ENCODE assay signal across 22 mouse cellular contexts in genomic region chr1:156202661-156203060, GRCm38 (mm10). TPM values are rescaled to one million over a fixed set of nuclear protein-coding genes. Genes with fewer than 3 reads are reported as not detected.
"Had no signal": no experiment of that assay in that cellular context is flagged by ENCODE, and none has a peak within 500 bp of the region (broad histone marks: within the 10 kb centered on the region; RNA-seq: fewer than 3 reads in every experiment).

No protein-coding gene starts in this region.

- H3K4me3 ChIP-seq: limb, embryonic 12.5 days; limb, embryonic 15.5 days; neural tube, embryonic 12.5 days; stomach, embryonic 15.5 days had no signal

- ATAC-seq: intestine, embryonic 16.5 days; liver, postnatal 0 days; lung, postnatal 0 days had no signal

- H3K36me3 ChIP-seq: limb, embryonic 12.5 days; limb, embryonic 15.5 days; neural tube, embryonic 12.5 days; stomach, embryonic 15.5 days had no signal

- DNase-seq: kidney, adult 18-20 months; kidney, adult 9 months; kidney, postnatal 14 days; kidney, postnatal 4 days; left cerebral cortex, postnatal 4 days; liver, postnatal 0 days; lung, embryonic 14.5 days; retina, postnatal 1 day; right cerebral cortex, postnatal 25 days; spleen, adult 18-20 months; thymus, postnatal 25 days had no signal

- H3K27ac ChIP-seq: limb, embryonic 12.5 days; limb, embryonic 15.5 days; liver, embryonic 14.5 days; macrophage; neural tube, embryonic 12.5 days; stomach, embryonic 15.5 days had no signal

- H3K9ac ChIP-seq: limb, embryonic 12.5 days; limb, embryonic 15.5 days; liver, embryonic 14.5 days; liver, postnatal 0 days; lung, embryonic 14.5 days; neural tube, embryonic 12.5 days; stomach, embryonic 15.5 days had no signal

- H3K9me3 ChIP-seq: limb, embryonic 15.5 days; neural tube, embryonic 12.5 days; stomach, embryonic 15.5 days had no signal

- H3K4me2 ChIP-seq: limb, embryonic 12.5 days; limb, embryonic 15.5 days; liver, embryonic 11.5 days; lung, embryonic 14.5 days; stomach, embryonic 15.5 days had no signal

RNA-seq across cellular contexts. Expression of gene Fam163a, which starts 2.2 kb away (rescaled TPM):
- total RNA-seq: megakaryocyte, adult 5-6 weeks; neutrophil, adult 5-6 weeks had no signal
- polyA plus RNA-seq: macrophage had no signal
